Mouse (Mus musculus) limb, embryonic 12.5 days (tissue): ENCODE data around the gene Bad. TPM values are rescaled to one million over a fixed set of nuclear protein-coding genes. Genes with fewer than 3 reads are reported as not detected.

Source experiments
- ATAC-seq: fragments of 200-750 bp; cut with Nextera tagmentation; 2 replicates; pipeline ENCODE4 v1.8.0; 2017; ENCODE audit warnings: low read depth, moderate TSS enrichment; ENCODE audit not compliant: insufficient number of reproducible peaks, insufficient read depth, low FRiP score, low TSS enrichment
- H3K27ac ChIP-seq: fragments of 300-500 bp; sonication (generic); 2 replicates; pipeline ENCODE4 v1.5.1; 2016; ENCODE audit warnings: mild to moderate bottlenecking, moderate library complexity
- H3K27me3 ChIP-seq: fragments of 300-500 bp; sonication (generic); 2 replicates; pipeline ENCODE4 v1.6.1; 2016; ENCODE audit warnings: mild to moderate bottlenecking, moderate library complexity
- H3K36me3 ChIP-seq: fragments of 300-500 bp; sonication (generic); 2 replicates; pipeline ENCODE4 v1.6.1; 2016; ENCODE audit warnings: mild to moderate bottlenecking, moderate library complexity
- H3K4me1 ChIP-seq: fragments of 300-500 bp; sonication (generic); replicated peaks from 2 replicates; pipeline ENCODE4 v1.6.1; 2016
- H3K4me2 ChIP-seq: fragments of 300-500 bp; sonication (generic); 2 replicates; pipeline ENCODE4 v1.6.1; 2016; ENCODE audit warnings: mild to moderate bottlenecking, moderate library complexity
- H3K4me3 ChIP-seq: fragments of 300-500 bp; sonication (generic); replicated peaks from 2 replicates; pipeline ENCODE4 v1.5.1; 2016; ENCODE audit warnings: mild to moderate bottlenecking
- H3K9ac ChIP-seq: fragments of 300-500 bp; sonication (generic); replicated peaks from 2 replicates; pipeline ENCODE4 v1.6.1; 2016; ENCODE audit warnings: mild to moderate bottlenecking, moderate library complexity
- H3K9me3 ChIP-seq: fragments of 300-500 bp; sonication (generic); 2 replicates; pipeline ENCODE4 v1.6.1; 2016; ENCODE audit warnings: mild to moderate bottlenecking, moderate library complexity
- WGBS: fragments of 180-500 bp; shearing (Covaris S2); methylation state at CpG from one replicate; pipeline ENCODE4 v1.1.7; 2016; 5-methylcytosine and 5-hydroxymethylcytosine counted together
- polyA plus RNA-seq: library from polyadenylated mRNA; unstranded; fragments of >200 nt; fragmentation: Nextera tagmentation; extraction: Ambion mirVana; gene quantifications from 2 replicates; pipeline ENCODE4 v1.2.1, GENCODE M21; 2016

Bad gene
- polyA plus RNA-seq, 1 experiment from 2014 or later = 68.2 TPM

- 73% methylated on average over 4 of the region's 4 CpGs for WGBS
- Histone ChIP-seq H3K4me2 (no peak overlapping the region), H3K4me3 (no peak overlapping the region), H3K9ac (no peak overlapping the region), H3K9me3 (no peaks in the 10 kb centered on the region), H3K4me1 (peaks cover 13% of the 10 kb centered on the region), H3K27ac (no peak overlapping the region), H3K27me3 (no peaks in the 10 kb centered on the region), H3K36me3 (peaks cover 27% of the 10 kb centered on the region)
- no peak for ATAC-seq
These were observed 25.2 kb upstream of the Bad start for GRCm38 (mm10) chr19:6916496-6916895.

DNA sequence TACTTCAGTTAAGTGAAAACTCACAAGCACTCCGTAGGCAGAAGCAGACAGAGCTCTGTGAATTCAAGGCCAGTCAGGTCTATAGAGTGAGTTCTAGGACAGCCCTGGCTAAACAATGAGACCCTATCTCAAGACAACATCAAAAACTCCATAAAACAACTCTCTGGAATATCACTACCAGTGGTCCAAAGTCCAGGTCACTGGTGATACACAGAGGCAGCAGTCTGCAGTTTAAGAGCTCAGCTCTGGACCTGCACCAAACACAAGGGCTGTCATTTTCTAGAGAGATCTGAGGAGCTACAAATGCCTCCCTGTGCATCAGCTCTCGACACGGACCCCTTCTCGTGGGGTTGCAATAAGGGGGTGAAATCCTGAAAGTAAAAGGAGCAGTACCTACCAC lies 23.3 kb upstream of the Bad start:
- WGBS = 88% methylated on average over 4 of the region's 4 CpGs
- H3K4me1 ChIP-seq = peaks cover 18% of the 10 kb centered on the region
- H3K9ac ChIP-seq = no peak overlapping the region
- no peak for ATAC-seq
- no peak overlapping the region for H3K4me2 ChIP-seq
- no peak overlapping the region for H3K4me3 ChIP-seq
- peaks cover 12% of the 10 kb centered on the region for H3K27me3 ChIP-seq
- no peaks in the 10 kb centered on the region for H3K9me3 ChIP-seq
- H3K36me3 ChIP-seq = peaks cover 8% of the 10 kb centered on the region
- no peak overlapping the region for H3K27ac ChIP-seq

- Histone ChIP-seq H3K36me3 (no peaks in the 10 kb centered on the region), H3K4me1 (peaks cover 18% of the 10 kb centered on the region), H3K9me3 (no peaks in the 10 kb centered on the region), H3K27ac (no peak overlapping the region), H3K4me3 (no peak overlapping the region), H3K4me2 (no peak overlapping the region), H3K9ac (no peak overlapping the region), H3K27me3 (peaks cover 23% of the 10 kb centered on the region)
- no peak for ATAC-seq
These were observed 22.2 kb upstream of the Bad start for GRCm38 (mm10) chr19:6919431-6919830.

DNA sequence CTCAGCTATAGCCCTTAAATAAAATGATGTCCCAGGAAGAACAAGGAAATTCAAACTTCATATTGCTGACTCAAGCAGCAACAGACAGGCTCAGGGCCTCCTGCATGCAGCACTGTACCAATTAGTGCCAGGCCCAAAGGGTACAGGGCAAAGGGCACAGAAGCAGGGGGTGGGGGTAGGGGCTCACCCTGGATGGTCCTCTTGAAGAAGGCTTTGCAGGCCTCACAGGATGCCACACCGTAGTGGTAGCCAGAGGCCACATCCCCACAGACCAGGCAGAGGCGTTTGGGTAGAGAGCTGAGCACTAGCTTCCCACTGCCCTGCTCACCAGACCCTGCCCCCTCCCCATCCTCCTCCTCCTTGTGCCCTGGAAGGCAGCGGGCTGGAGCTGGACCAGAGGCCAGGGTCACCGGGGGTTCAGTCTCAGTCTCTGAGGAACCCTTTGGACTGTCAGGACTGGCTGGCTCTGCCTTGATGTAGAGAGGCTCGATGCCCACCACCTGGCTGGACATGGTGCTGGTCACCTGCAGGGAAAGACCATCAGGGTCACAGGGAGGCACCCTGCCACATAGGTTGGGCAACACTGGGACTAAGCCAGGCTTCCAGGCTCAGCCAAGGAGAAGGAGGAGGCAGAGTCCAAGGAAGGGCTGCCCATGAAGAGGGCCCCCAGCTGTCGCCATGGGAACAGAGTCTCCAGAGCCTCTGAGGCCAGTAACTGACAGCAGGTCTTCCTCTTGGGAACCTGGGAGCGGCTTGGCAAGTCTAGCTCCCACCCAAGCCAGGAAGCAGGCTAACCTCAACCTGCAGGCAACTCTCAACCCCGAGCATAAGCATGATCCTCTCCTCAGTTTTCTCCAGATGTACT lies 21.6 kb upstream of the Bad start:
- Histone ChIP-seq H3K4me3 (peak overlapping the region; percentile 81), H3K4me1 (peaks cover 22% of the 10 kb centered on the region), H3K9ac (peak overlapping the region; percentile 73; the same call in 1 of the 2 replicates), H3K27me3 (peaks cover 30% of the 10 kb centered on the region), H3K27ac (no peak overlapping the region), H3K36me3 (no peaks in the 10 kb centered on the region), H3K9me3 (no peaks in the 10 kb centered on the region), H3K4me2 (peak overlapping the region; percentile 88)
- 39% methylated on average over 8 of the region's 8 CpGs for WGBS
- ATAC-seq = no peak

DNA sequence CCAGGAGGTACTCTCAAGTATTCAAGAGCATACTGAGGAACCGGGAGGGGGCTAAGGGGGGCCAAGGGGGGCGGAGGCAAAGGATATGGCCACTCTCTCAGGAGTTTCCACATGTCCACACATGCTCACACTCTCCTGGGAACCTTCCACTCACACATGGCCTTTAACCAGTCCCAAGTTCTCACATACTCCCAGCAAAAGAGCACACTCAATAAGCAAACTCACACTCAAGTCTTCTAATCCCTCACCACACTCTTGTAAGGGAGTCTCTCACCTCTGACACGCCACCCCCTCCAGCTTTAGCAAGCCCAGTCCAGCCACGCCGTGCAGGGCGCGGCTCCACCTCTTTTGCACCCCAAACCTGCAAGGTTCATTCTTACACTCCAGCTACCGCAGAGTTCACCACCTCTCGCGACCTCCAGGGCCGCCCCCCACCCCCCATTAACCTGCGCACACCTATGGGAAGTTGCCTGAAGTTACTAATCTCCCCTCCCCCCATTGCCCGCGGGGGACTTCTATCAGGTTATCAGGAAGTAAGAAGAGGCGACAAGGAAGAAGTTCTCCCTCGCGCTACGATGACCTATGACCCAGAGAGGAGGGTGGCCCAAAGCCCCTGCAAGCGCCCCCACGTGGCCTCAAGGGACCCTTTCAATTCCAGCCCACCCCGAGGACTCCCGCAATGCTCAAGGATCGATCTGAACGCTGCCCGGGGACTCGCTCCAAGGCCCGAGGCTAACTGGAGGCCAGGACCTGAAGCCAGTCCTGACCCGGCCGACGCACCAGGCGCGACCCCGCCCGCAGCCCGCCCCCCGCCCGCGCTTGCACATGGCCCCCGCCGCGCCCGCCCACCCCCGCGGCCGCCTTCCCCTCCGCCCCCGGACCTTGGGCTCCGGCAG lies 20.7 kb upstream of the Bad start:
- peaks cover 39% of the 10 kb centered on the region for H3K27me3 ChIP-seq
- 1% methylated on average over 41 of the region's 48 CpGs for WGBS
- H3K27ac ChIP-seq = peak overlapping the region; percentile 72; the same call in 1 of the 2 replicates
- no peaks in the 10 kb centered on the region for H3K36me3 ChIP-seq
- peak overlapping the region; percentile 73 for H3K9ac ChIP-seq
- H3K4me1 ChIP-seq = peaks cover 25% of the 10 kb centered on the region
- ATAC-seq = peak; percentile 16
- peaks cover 3% of the 10 kb centered on the region; the same call in 1 of the 2 replicates for H3K9me3 ChIP-seq
- peak overlapping the region; percentile 88 for H3K4me2 ChIP-seq
- H3K4me3 ChIP-seq = peak overlapping the region; percentile 81

DNA sequence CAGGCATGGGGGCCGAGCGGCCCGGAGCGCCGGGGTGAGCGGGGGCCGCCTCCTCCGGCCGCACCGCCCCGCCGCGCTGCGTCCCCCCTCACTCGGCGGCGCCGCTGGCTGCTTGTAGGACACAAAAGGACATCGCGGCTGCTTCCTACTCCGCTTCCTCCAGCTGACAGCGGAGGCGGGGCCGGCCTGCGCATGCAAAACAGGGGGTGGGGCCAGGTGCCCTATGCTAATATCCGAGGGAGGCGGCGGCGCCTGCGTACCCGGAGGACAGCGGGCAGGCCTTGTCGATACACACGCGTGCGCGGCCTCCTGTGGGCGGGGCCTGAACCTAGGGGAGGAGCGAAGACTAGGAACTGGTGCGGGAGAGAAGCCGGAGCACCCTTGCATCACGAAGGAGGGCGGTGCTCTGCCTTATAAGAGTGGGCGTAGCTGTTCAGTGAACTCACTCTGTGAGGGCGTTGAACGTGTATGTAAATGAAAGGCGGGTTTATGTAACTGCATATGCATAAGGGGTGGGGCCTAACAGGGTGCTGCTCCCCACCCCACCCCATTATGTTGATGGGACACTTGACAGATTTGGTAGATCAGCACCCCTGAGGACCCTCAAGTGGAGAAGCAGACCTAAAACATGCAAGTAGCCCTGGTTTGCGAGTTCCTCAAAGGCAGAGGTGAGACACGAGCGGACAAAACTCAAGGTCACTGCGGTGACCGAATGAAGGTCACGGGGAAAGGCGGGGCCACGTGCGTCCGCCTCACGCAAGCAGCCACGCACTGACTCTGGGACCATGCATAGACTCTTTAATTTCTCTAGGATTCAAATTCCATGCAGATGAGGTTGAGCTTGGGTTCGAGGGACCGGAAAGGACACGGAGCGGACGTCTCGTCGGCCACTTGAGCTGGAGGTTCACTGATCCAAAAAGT lies 19.8 kb upstream of the Bad start, which contains the start of gene Esrra:
Gene Esrra (minus strand): TSS at position 167 of the 921 bp plus-strand sequence.
- peaks cover 28% of the 10 kb centered on the region for H3K4me1 ChIP-seq
- H3K27me3 ChIP-seq = peaks cover 48% of the 10 kb centered on the region
- H3K4me3 ChIP-seq = peak within 1 kb of the TSS; percentile 81
- H3K27ac ChIP-seq = peak within 1 kb of the TSS; percentile 72; the same call in 1 of the 2 replicates
- peak; percentile 91 for ATAC-seq
- H3K9ac ChIP-seq = peak within 1 kb of the TSS; percentile 73
- H3K9me3 ChIP-seq = peaks cover 6% of the 10 kb centered on the region; the same call in 1 of the 2 replicates
- under 1% methylated on average over 66 of the region's 66 CpGs for WGBS
- H3K36me3 ChIP-seq = no peaks in the 10 kb centered on the region
- peak within 1 kb of the TSS; percentile 88 for H3K4me2 ChIP-seq

- Histone ChIP-seq H3K4me1 (peaks cover 33% of the 10 kb centered on the region), H3K36me3 (no peaks in the 10 kb centered on the region), H3K27ac (no peak overlapping the region), H3K27me3 (peaks cover 60% of the 10 kb centered on the region), H3K4me2 (no peak overlapping the region), H3K4me3 (no peak overlapping the region), H3K9ac (no peak overlapping the region), H3K9me3 (peaks cover 6% of the 10 kb centered on the region; the same call in 1 of the 2 replicates)
- WGBS = 59% methylated on average over 6 of the region's 6 CpGs
- ATAC-seq = no peak
These were observed 18.5 kb upstream of the Bad start for GRCm38 (mm10) chr19:6922901-6923735.

DNA sequence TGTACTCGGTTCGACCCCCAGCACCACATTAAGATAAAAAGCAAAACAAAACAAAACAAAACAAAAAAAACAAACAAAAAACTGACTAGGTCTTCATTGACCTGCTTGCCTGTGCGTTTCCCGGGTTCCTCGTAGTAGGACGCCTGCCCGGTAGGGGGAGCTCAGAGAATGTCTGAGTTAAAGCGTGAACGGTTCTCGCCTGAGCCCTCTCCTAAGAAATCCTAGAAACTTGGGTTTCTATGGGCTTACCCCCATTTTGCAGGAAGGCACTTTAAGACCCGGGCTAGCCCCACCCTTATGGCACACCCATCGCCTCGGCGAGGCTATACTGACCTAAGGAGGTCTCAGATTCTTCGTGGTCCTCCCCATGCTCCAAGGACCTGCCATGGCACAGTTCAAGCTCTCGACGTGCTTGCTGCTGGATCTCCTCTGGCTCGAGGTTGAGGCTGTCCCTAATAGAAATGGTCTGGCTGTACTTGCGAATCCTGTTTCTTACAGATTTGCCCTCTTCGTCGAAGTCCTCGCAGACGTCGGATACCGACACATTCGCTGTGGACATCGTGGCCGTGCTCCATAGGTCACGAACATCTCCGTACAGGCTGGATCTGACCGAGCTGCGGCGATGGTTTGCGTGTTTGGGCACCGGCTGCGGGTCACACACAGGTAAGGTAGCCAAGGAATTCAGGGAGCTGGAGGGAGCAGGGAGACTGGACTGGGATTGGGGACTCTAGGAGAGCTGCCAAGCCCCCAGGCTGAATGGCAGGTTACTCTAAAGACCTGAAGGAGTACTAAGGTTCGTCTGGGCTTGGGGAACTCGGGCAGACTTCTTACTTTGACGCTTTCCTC lies 17.0 kb upstream of the Bad start:
- peaks cover 6% of the 10 kb centered on the region; the same call in 1 of the 2 replicates for H3K9me3 ChIP-seq
- H3K4me1 ChIP-seq = peaks cover 33% of the 10 kb centered on the region
- H3K9ac ChIP-seq = no peak overlapping the region
- peak overlapping the region; percentile 33 for H3K4me2 ChIP-seq
- no peak overlapping the region for H3K27ac ChIP-seq
- peak overlapping the region; percentile 22 for H3K4me3 ChIP-seq
- H3K27me3 ChIP-seq = peaks cover 76% of the 10 kb centered on the region
- 5% methylated on average over 39 of the region's 39 CpGs for WGBS
- H3K36me3 ChIP-seq = no peaks in the 10 kb centered on the region
- no peak for ATAC-seq

- H3K4me2 ChIP-seq = peak within 1 kb of the TSS; percentile 33
- 3% methylated on average over 9 of the region's 9 CpGs for WGBS
- no peak within 1 kb of the TSS for H3K9ac ChIP-seq
- peaks cover 29% of the 10 kb centered on the region for H3K4me1 ChIP-seq
- no peak for ATAC-seq
- peak within 1 kb of the TSS; percentile 22 for H3K4me3 ChIP-seq
- H3K9me3 ChIP-seq = peaks cover 6% of the 10 kb centered on the region; the same call in 1 of the 2 replicates
- H3K27ac ChIP-seq = no peak within 1 kb of the TSS
- peaks cover 80% of the 10 kb centered on the region for H3K27me3 ChIP-seq
- no peaks in the 10 kb centered on the region for H3K36me3 ChIP-seq
These were observed 16.4 kb upstream of the Bad start, which contains the start of gene Catsperz for GRCm38 (mm10) chr19:6925307-6925573. Gene Catsperz (minus strand): TSS chr19:6925380.
